Mouse (Mus musculus) intestine, embryonic 15.5 days (tissue): ENCODE measurements around the gene Nrros. TPM values are rescaled to one million over a fixed set of nuclear protein-coding genes. Genes with fewer than 3 reads are reported as not detected.

Experiments
- ATAC-seq: fragments of 200-750 bp; cut with Nextera tagmentation; 2 replicates; pipeline ENCODE4 v1.8.0; 2017; ENCODE audit warnings: moderate TSS enrichment, moderate library complexity
- H3K27ac ChIP-seq: fragments of 300-500 bp; sonication (generic); 2 replicates; pipeline ENCODE4 v1.5.1; 2015; ENCODE audit warnings: mild to moderate bottlenecking, inconsistent platforms
- H3K27me3 ChIP-seq: fragments of 300-500 bp; sonication (generic); replicated peaks from 2 replicates; pipeline ENCODE4 v1.6.1; 2015; ENCODE audit warnings: inconsistent platforms
- H3K36me3 ChIP-seq: fragments of 300-500 bp; sonication (generic); 2 replicates; pipeline ENCODE4 v1.6.1; 2015; ENCODE audit warnings: inconsistent platforms
- H3K4me1 ChIP-seq: fragments of 300-500 bp; sonication (generic); replicated peaks from 2 replicates; pipeline ENCODE4 v1.6.1; 2015; ENCODE audit warnings: inconsistent platforms
- H3K4me2 ChIP-seq: fragments of 300-500 bp; sonication (generic); replicated peaks from 2 replicates; pipeline ENCODE4 v1.6.1; 2015; ENCODE audit warnings: mild to moderate bottlenecking, inconsistent platforms
- H3K4me3 ChIP-seq: fragments of 300-500 bp; sonication (generic); replicated peaks from 2 replicates; pipeline ENCODE4 v1.5.1; 2015; ENCODE audit warnings: inconsistent platforms
- H3K9ac ChIP-seq: fragments of 300-500 bp; sonication (generic); 2 replicates; pipeline ENCODE4 v1.6.1; 2015; ENCODE audit warnings: inconsistent platforms
- H3K9me3 ChIP-seq: fragments of 300-500 bp; sonication (generic); 2 replicates; pipeline ENCODE4 v1.6.1; 2016; ENCODE audit warnings: inconsistent platforms
- WGBS: fragments of 180-500 bp; shearing (Covaris S2); methylation state at CpG from one replicate; pipeline ENCODE4 v1.1.7; 2015; 5-methylcytosine and 5-hydroxymethylcytosine counted together
- polyA plus RNA-seq: library from polyadenylated mRNA; unstranded; fragments of >200 nt; fragmentation: Nextera tagmentation; extraction: Ambion mirVana; gene quantifications from 2 replicates; pipeline ENCODE4 v1.2.1, GENCODE M21; 2015

Gene Nrros
- polyA plus RNA-seq, 1 experiment from 2014 or later: 13.8 TPM

GRCm38 (mm10) chr16:32127046-32127445, 38.3 kb downstream of the Nrros start:
- Histone ChIP-seq H3K4me3 (no peak overlapping the region), H3K36me3 (no peaks in the 10 kb centered on the region), H3K9me3 (no peaks in the 10 kb centered on the region), H3K9ac (no peak overlapping the region), H3K4me2 (no peak overlapping the region), H3K27ac (no peak overlapping the region), H3K27me3 (no peaks in the 10 kb centered on the region), H3K4me1 (no peaks in the 10 kb centered on the region)
- no peak for ATAC-seq
- 78% methylated on average over 4 of the region's 4 CpGs for WGBS

DNA sequence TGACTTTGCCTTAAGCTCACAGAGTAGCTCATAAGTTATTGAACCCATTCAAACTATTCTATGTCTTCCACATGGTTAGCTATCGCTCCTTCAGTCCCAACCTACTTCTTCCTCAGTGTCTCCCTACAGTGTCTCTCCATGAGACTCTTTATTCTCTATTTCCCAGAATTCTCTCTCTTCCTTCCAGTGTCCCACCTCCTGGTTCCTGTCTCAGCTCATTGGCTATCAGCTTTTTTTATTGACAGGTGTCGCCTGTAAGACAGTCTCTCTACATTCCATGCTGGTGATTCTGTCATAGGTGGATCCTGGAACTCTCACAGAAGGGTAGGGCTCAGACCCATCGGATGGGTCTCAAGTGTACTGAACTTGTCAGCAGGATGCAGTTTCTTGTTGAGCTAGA, 40.0 kb downstream of the Nrros start:
- no peak for ATAC-seq
- H3K27ac ChIP-seq: no peak overlapping the region
- H3K27me3 ChIP-seq: no peaks in the 10 kb centered on the region
- no peaks in the 10 kb centered on the region for H3K4me1 ChIP-seq
- WGBS: 89% methylated on average over 3 of the region's 3 CpGs
- no peak overlapping the region for H3K4me2 ChIP-seq
- no peak overlapping the region for H3K9ac ChIP-seq
- no peaks in the 10 kb centered on the region for H3K36me3 ChIP-seq
- H3K9me3 ChIP-seq: no peaks in the 10 kb centered on the region
- H3K4me3 ChIP-seq: no peak overlapping the region

DNA sequence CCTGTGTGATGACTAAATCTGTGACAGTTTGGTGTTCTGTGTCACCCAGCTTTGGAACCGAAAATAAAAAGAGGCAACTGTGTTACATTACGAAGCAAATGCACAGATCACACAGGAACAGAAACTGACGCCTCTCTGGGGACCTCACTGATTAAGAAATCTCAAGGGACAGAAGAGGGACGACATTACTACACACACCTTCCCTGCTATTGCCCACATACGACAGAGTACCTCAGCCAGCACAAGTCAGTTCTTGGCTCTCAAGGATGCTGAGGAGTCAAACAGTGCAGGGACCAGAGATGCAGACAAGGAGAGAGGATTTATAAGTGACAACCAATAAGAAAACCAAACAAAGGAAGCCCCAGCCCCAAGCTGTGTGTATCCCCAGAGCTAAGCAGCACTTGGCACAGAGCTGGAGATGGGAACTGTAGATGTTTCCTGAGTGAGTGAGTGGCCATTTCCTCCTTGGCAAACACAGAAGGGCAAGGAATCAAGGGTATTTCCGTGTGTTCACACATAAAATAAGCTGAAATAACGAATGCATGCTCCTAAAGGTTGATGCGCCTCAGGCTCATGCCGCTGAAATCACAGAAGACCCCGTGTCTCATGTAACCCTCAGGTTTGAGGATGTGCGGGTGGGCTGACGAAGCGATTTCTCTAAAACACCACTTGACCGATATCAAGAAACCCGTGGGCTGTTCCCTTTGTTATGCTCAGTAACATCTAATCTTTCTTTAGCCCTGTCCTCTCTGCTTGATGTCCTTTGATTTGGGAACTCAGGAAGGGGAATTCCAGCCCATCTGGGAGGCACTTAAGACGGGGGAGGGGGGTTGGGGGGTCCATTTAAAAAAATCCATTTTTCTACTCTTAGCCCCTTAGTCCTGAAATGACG, 40.7 kb downstream of the Nrros start:
- H3K9ac ChIP-seq: no peak overlapping the region
- ATAC-seq: no peak
- WGBS: 65% methylated on average over 17 of the region's 17 CpGs

DNA sequence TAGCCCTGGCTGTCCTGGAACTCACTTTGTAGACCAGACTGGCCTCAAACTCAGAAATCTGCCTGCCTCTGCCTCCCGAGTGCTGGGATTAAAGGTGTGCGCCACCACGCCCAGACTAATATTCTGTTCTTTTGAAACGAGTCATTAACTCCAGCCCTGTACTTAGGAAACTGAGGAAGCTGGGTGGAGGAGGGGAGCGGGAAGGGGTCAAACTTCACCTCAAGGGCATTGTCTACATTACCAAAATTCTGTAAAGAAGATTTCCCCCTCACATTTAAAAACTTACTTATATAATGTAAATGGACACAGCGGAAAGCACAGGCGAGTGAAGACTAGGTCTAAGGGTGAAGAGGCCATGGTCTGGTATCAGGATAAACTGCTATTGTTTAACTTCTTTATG, 41.4 kb downstream of the Nrros start:
- no peak for ATAC-seq
- H3K4me2 ChIP-seq: no peak overlapping the region
- H3K4me1 ChIP-seq: no peaks in the 10 kb centered on the region
- no peak overlapping the region for H3K4me3 ChIP-seq
- no peaks in the 10 kb centered on the region for H3K36me3 ChIP-seq
- 87% methylated on average over 7 of the region's 7 CpGs for WGBS
- no peaks in the 10 kb centered on the region for H3K27me3 ChIP-seq
- no peaks in the 10 kb centered on the region for H3K9me3 ChIP-seq
- no peak overlapping the region for H3K9ac ChIP-seq
- no peak overlapping the region for H3K27ac ChIP-seq

More for the DNA sequence above, 40.7 kb downstream of the Nrros start:
- Histone ChIP-seq H3K27me3 (no peaks in the 10 kb centered on the region), H3K36me3 (no peaks in the 10 kb centered on the region), H3K27ac (no peak overlapping the region), H3K4me3 (no peak overlapping the region), H3K9me3 (no peaks in the 10 kb centered on the region), H3K4me1 (no peaks in the 10 kb centered on the region), H3K4me2 (no peak overlapping the region)

- H3K27ac ChIP-seq: no peak overlapping the region
- H3K36me3 ChIP-seq: no peaks in the 10 kb centered on the region
- no peak for ATAC-seq
- 76% methylated on average over 3 of the region's 3 CpGs for WGBS
- H3K4me3 ChIP-seq: no peak overlapping the region
- H3K4me2 ChIP-seq: no peak overlapping the region
- no peaks in the 10 kb centered on the region for H3K4me1 ChIP-seq
- H3K9me3 ChIP-seq: no peaks in the 10 kb centered on the region
- no peak overlapping the region for H3K9ac ChIP-seq
- no peaks in the 10 kb centered on the region for H3K27me3 ChIP-seq
Observed at GRCm38 (mm10) chr16:32120454-32120853, 44.9 kb downstream of the Nrros start.

GRCm38 (mm10) chr16:32116186-32116585, 49.2 kb downstream of the Nrros start:
- Histone ChIP-seq H3K4me3 (no peak overlapping the region), H3K27ac (no peak overlapping the region), H3K4me1 (no peaks in the 10 kb centered on the region), H3K9ac (no peak overlapping the region), H3K4me2 (no peak overlapping the region), H3K9me3 (no peaks in the 10 kb centered on the region), H3K36me3 (no peaks in the 10 kb centered on the region), H3K27me3 (no peaks in the 10 kb centered on the region)
- 24% methylated on average over 5 of the region's 5 CpGs for WGBS
- ATAC-seq: 0 out of 2 replicates have a peak, but pooled peaks have one; percentile 39

DNA sequence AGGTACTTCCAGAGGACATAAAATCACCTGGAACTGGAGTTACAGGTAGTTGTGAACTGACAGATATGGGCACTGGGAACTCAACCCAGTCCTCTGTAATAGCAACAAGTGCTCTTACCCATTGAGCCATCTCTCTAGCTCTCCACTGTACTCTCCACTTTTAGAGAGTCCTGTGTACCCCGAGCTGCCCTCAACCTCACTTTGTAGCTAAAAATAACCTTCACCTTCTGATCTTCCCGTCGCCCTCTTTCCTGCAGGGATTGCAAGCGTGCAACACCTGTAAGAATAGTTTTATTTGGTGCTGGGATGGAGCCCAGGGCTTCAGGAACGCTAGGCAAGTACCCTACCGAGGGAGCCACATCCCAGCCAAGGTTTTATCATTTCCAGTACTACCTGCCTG, 49.6 kb downstream of the Nrros start:
- ATAC-seq: no peak; the same call in 1 of the 2 replicates
- Histone ChIP-seq H3K27ac (no peak overlapping the region), H3K9me3 (no peaks in the 10 kb centered on the region), H3K27me3 (no peaks in the 10 kb centered on the region), H3K9ac (no peak overlapping the region), H3K4me3 (no peak overlapping the region), H3K4me2 (no peak overlapping the region), H3K4me1 (no peaks in the 10 kb centered on the region), H3K36me3 (no peaks in the 10 kb centered on the region)
- 56% methylated on average over 6 of the region's 6 CpGs for WGBS

DNA sequence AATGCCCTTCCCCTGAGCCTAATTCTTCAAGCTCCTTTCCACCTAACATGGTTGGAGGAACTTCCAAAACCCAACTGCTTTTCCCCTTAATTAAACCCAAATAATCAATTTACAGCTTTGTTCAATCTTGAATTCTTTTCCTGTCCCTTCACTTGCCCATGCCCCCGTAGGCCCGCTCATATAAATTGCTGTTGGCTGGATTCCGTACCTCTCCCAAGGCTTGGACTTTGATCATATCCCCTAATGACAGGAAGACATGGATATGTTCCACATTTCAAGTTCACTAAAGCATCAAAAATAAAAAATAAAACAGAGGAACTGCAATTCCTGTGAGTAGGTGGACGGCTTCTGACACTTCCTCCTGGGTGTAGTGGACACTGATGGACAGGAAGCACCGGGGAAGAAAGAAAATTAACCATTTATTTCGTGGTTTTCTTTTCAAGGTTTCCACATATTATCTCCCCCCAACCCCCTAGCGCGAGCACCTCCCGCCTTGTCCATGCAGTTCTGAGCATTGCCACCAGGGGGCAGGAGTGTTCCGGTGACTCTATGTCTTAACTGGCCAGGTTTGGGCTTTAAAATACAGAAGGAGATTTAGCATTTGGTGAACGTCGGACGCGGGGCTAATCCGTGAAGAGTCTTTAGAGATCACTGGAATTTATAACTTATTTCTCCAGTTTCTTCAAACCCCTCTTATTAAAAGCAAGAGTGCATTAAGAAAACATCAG, 50.3 kb downstream of the Nrros start:
- H3K27ac ChIP-seq: no peak overlapping the region
- H3K9me3 ChIP-seq: no peaks in the 10 kb centered on the region
- H3K27me3 ChIP-seq: no peaks in the 10 kb centered on the region
- WGBS: 14% methylated on average over 15 of the region's 15 CpGs
- no peaks in the 10 kb centered on the region for H3K4me1 ChIP-seq
- no peak overlapping the region for H3K9ac ChIP-seq
- peak overlapping the region; percentile 9; the same call in 1 of the 2 replicates for H3K4me2 ChIP-seq
- H3K4me3 ChIP-seq: no peak overlapping the region
- no peaks in the 10 kb centered on the region for H3K36me3 ChIP-seq
- ATAC-seq: peak; percentile 67

- Histone ChIP-seq H3K4me2 (no peak overlapping the region), H3K9me3 (no peaks in the 10 kb centered on the region), H3K36me3 (no peaks in the 10 kb centered on the region), H3K27me3 (no peaks in the 10 kb centered on the region), H3K27ac (no peak overlapping the region), H3K4me1 (no peaks in the 10 kb centered on the region), H3K4me3 (no peak overlapping the region), H3K9ac (no peak overlapping the region)
- WGBS: 83% methylated on average over 10 of the region's 10 CpGs
- no peak for ATAC-seq
Observed at GRCm38 (mm10) chr16:32114406-32114805, 51.0 kb downstream of the Nrros start.

DNA sequence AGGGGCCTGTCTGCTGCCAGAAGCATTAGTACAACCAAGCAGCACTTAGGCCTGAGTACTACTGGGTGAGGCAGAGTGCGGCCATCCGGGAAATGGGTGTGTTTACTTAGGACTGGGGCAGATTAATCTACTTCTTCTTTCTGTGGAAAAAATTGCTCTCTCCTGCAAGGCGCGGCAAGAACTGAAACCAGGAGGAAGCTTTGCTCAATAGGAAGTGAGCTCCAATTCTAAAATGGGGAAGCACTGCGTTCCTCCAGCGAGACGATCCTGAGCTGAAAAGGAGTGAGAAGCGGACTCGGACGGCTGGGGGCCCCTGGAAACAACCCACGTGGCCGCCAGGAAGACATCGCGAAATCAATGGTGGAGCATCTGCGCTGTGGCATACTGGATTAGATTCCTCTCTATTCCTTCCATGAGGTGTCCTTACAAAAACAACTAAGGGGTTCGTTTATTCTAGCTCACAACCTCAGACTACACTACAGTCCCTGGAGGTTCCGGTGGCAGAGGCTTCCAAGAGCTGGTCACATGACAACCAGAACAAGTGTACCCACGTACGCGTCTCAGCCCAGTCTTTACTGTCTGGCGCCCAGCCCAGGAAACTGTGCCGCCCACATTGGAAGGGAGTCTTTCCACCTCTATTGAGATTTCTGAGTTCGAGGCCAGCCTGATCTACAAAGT, 51.7 kb downstream of the Nrros start:
- Histone ChIP-seq H3K4me3 (no peak overlapping the region), H3K9ac (no peak overlapping the region), H3K36me3 (no peaks in the 10 kb centered on the region), H3K4me2 (no peak overlapping the region), H3K4me1 (no peaks in the 10 kb centered on the region), H3K27ac (peak overlapping the region; percentile 7; the same call in 1 of the 2 replicates), H3K9me3 (no peaks in the 10 kb centered on the region), H3K27me3 (no peaks in the 10 kb centered on the region)
- WGBS: 64% methylated on average over 23 of the region's 23 CpGs
- ATAC-seq: 0 out of 2 replicates have a peak, but pooled peaks have one; percentile 45

DNA sequence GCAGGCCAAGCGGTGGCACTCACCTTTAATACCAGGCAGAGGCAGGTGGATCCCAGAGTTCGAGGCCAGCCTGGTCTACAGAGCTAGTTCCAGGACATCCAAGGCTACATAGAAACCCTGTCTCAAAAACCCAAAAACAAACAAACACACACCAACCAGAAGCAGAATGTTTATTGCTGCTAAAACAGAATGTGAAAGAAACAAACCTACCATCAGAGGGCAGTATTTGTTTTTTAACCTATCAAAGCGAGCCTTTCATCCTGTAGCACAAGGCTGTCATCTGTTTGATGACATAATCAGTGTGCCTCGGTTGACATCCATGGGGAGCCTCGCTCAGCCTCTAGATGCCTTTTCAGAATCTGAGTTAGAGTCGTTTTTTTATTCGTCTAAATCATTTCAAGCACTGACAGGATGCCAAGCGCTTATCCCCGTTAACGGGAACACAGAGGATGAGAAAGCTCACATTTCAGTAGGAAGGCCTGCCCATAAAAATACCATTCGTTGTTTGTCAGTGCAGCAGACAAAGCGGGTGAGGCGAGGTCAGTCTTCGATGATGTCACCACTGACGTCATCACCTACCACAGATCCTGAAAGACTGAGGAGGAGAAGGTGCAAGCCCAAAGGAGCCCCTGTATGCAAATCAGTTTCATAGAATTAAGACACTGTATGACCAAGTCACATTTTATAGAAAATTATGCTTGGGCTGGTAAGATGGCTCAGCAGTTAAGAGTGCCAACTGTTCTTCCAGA, 54.3 kb downstream of the Nrros start:
- 0 out of 2 replicates have a peak, but pooled peaks cover 2% of the 10 kb centered on the region for H3K36me3 ChIP-seq
- H3K27me3 ChIP-seq: no peaks in the 10 kb centered on the region
- H3K4me1 ChIP-seq: no peaks in the 10 kb centered on the region
- ATAC-seq: no peak
- H3K9me3 ChIP-seq: no peaks in the 10 kb centered on the region
- no peak overlapping the region for H3K4me2 ChIP-seq
- 69% methylated on average over 15 of the region's 15 CpGs for WGBS
- H3K27ac ChIP-seq: no peak overlapping the region
- H3K9ac ChIP-seq: no peak overlapping the region
- H3K4me3 ChIP-seq: no peak overlapping the region
